Mouse (Mus musculus) ZHBTc4 (cell line): ENCODE results near the gene Myh9.

ENCODE experiments used
- DNase-seq: peaks from one replicate; pipeline ENCODE4 v3.0.0-alpha.2; 2011; ENCODE audit warnings: low read depth, low spot score

The Myh9 gene

GRCm38 (mm10) chr15:77843046-77843445 lies 1.1 kb upstream of the Myh9 start:
- DNase-seq = peak; percentile 19

DNA sequence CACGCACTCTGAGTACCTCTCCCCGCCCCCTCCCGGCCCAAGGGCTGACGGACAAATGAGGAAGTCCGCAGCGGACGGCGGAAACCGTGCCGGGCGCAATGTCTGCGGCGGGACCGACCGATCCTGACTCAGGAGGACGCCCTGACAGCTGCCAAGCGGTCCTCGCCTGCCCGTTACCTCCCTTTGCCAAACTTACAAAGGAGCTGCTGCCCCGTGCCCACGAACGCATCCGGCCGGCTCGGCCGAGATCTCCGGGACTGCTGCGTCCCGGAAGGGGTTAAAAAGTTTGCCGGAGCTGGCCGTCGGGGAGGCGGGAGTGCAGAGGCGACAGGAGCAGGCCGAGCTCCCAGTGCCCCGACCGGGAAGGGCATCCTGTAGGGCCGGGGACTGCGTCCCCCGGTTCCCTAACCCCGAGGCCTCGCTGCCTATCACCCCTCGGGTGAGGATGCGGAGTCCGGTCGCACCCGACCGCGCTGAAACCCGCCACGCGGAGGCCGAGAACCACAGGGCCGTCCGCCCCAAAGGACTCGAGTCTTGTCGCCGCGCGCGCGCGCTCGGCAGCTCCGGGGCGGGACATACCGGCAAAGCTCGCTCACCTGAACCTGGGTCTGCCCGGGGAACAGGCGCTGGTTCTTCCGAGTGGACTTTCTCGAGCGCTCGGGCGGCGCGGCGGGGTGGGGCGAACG lies 471 bp downstream of the Myh9 start:
- DNase-seq = no peak

DNA sequence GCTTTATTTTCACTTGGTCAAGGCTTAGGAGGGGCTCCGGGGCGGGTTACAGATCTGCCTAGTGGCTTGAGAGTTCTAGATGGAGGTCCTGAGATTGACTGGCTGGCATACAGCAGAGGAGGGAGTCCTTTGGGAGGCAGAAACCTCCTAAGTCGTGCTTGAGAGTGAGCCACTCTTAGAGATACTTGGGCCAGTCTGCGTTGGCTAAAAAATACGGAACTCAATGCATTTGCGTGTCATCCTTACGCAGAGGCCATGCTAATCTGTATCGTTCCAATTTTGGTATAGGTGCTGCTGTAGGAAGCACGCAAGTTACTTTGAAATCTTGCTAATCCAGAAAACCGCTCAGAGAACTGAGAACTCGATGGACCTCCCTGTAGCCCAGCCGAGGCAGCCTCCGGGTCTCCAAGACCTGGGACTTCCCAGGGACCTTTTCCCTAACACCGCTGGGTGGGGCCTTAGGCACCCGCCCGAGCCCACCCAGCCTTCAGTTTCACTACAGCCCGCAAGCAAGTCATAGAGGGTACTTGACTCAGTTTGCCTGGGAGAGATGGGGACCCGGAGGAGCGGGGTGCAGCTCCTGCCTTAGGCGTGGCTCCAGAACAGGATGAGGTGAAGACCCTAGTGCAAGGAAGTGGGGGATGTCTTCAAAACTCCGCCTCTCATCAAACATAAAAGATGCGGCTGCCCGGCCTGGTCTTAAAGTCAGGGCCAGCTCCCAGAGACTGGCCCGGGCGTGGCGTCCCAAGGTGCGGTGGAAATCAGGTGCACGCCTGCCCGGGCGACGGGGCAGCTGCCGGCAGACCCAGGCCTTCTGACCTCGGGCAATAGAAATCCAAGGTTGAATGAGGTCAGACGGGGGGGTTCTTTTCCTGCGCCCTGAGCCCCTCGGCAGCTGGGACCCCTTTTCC lies 1.3 kb downstream of the Myh9 start:
- DNase-seq = peak; percentile 41

DNA sequence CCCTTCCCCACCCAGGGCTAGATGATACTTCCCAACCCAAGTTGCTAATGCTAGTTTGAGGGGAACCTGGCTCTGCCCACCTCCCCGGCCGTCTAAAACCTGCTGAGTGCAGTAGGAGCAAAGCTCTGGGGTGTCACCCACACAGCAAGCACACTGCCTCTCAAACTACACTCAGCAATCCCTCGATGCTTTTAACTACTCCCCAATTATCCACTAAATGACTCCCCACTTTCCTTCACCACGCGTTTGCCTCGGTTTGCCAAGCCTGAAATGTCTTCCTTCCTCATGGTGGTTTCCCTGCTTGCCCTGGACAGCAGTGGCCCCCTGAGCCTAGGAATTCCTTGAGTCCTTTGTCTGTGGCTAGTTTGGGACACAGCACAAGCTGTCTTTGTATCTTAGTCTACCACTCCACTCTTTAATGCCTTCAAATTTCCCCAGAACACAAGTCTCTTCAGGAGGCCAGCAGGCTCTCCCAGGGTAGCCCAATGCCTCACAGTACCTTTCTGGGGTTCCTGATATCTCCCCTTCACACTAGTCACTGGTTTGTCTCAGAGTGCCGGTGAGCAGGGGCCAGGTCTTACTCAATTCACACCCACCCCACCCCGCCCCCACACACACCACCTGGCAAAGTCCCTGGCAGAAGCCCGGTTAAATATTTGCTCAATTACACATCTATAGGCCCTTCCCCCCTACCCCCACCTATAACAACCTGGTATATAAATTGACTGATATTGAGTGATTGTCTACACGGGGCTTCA lies 2.3 kb downstream of the Myh9 start:
- DNase-seq = no peak

- no peak for DNase-seq
These were observed 3.2 kb downstream of the Myh9 start for GRCm38 (mm10) chr15:77838530-77839387.

GRCm38 (mm10) chr15:77837444-77838117 lies 4.4 kb downstream of the Myh9 start:
- no peak for DNase-seq

DNA sequence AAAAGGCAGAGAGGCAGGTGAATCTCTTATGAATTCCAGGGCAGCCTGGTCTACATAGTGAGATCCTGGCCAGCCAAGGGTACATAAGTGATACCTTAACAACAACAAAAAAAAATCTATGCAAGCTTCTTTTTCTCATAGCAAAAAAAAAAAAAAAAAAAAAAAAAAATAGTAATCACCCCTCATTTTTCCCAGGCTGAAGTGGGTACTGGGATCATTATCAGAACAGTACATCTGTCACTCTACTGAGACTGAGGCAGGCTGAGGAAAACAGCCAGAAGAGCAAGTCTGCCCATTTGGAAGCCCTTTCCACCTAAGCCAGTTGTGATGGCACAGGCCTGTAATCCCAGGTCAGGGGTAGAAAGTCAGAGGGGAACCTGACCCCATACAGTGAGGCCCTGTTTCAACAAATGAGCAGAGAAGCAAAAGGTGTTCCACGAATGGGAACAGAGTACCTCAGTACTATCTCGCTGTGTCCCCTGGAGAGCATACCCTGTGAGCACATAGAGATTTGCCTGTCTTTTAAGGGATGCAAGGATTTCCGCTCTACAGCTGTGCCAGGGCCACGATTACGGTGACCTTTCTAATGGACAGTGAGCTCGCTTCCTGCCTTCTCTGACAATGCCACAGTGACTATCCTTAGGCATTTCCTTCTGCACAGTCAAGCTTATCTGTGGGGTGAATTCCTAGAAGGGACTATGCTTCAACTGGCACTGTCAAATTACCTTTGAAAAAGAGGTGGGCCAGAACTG lies 5.1 kb downstream of the Myh9 start:
- no peak for DNase-seq

GRCm38 (mm10) chr15:77835930-77836653 lies 5.9 kb downstream of the Myh9 start:
- peak; percentile 69 for DNase-seq

GRCm38 (mm10) chr15:77834336-77835268 lies 7.4 kb downstream of the Myh9 start:
- peak; percentile 50 for DNase-seq

DNA sequence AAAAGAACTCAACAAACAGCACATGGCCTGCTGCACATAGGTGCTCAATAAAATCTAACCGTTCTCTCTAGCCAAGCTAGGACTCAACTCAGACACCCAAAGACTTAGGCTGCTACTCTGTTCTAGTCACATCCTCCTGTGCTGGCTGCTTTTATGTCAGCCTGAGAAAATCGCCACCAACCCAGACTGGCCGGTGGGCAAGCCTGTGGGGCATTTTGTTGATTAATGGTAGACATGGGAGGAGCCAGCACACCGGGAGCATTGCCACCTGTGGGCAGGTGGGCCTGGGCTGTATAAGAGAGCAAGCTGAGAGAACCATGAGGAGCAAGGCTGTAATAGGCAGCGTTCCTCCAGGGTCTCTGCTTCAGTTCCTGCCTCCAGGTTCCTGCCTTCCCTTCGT lies 8.2 kb downstream of the Myh9 start:
- DNase-seq = no peak

DNA sequence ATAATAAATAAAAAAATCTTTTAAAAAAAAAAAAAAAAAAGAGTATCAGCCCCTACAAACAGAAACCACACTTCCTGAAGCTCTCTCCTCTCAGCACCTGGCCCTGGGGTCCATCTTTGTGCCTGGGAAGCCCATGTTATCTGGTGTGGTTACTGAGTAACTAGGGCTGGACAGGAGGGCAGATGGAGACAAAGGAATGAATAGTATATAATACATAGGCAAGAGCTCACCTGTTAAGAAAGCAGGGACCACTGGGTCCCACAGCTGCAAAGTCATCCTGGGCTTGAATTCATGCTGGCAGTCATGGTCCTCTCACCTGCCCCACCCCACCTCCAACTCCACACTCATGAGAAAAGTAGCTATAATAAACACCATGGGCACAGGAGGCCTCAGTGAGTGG lies 8.9 kb downstream of the Myh9 start:
- no peak for DNase-seq

- no peak for DNase-seq
These were observed 9.5 kb downstream of the Myh9 start for GRCm38 (mm10) chr15:77832458-77832904.

DNA sequence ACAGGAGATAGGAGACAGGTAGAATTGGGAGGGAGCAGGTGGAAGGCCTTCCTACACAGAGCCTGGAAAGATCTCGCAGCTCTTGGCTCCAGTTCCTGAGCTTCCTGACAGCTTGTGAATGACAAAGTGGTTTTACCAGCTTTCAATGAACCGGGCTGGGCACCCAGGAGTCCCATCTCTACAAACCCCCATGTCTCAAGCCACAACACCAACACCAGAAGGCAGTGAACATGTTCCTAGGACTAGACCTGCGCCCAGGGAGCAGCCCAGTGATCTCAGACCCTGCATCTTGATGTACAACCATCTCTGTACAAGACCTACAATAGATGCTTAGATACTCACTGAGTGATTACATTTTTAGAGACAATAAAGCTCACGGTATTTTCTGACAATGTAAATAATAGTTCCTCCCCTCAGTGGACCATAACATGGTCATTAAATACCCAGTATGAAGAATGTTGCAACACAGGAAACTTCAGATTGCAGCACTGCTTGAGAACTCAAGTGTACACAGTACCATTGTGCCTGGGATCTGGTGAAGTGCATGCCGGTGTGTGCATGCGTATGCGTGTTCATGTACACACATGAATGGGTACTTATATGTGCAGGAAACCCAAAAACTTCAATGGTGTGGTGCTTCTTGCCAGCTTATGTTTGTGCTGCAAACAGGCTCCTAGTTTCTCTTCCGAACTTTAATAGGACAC lies 10.1 kb downstream of the Myh9 start:
- no peak for DNase-seq

- no peak for DNase-seq
These were observed 10.8 kb downstream of the Myh9 start for GRCm38 (mm10) chr15:77831138-77831579.

DNA sequence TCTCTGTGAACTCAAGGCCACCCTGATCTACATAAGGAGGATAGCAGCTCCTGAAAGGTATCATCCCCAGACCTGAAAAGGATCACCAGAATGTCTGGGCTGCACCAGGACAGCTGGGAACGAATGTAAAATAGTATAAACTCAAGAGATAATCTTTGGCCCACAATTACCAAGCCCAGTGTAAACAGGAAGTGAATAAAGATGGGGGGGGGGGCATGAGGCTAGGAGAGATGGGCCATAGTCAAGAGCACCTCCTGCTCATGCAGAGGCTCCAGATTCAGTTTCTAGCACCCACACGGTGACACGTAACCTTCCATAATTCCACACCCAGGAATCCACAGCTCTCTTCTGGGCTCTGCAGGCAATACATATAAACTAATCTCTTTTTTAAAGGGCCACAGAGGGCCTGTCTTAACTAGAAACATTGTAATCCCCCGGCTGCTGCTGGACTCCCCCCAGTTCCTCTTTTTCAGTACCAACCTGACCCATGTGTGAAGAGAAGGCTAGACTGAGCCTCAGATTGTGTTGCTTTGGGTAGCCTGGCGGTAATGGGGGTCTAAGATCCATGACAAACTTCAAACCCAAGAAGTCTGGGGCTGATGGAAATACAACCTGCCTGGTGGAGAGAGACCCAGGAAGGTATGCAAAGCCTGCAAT lies 11.4 kb downstream of the Myh9 start:
- DNase-seq = no peak

- no peak for DNase-seq
These were observed 12.4 kb downstream of the Myh9 start for GRCm38 (mm10) chr15:77829542-77829941.

GRCm38 (mm10) chr15:77828910-77829309 lies 13.1 kb downstream of the Myh9 start:
- peak; percentile 68 for DNase-seq
